Mouse (Mus musculus) C2C12 (cell line): ENCODE results near the gene Traf3ip1.

Experiments used
- CTCF ChIP-seq: IDR thresholded peaks from one replicate; pipeline ENCODE4 v1.5.1; 2011; ENCODE audit not compliant: control insufficient read depth, insufficient read depth, insufficient read length
- MAX ChIP-seq: IDR thresholded peaks from one replicate; pipeline ENCODE4 v1.6.1; 2011; ENCODE audit warnings: mild to moderate bottlenecking, control low read depth
- MYOD1 ChIP-seq: IDR thresholded peaks from one replicate; pipeline ENCODE4 v1.6.1; 2011; ENCODE audit warnings: low read depth; ENCODE audit not compliant: control insufficient read depth, insufficient read length
- MYOG ChIP-seq: IDR thresholded peaks from one replicate; pipeline ENCODE4 v1.6.1; 2011; ENCODE audit not compliant: control insufficient read depth, insufficient read length; ENCODE audit errors: extremely low read depth

DNA sequence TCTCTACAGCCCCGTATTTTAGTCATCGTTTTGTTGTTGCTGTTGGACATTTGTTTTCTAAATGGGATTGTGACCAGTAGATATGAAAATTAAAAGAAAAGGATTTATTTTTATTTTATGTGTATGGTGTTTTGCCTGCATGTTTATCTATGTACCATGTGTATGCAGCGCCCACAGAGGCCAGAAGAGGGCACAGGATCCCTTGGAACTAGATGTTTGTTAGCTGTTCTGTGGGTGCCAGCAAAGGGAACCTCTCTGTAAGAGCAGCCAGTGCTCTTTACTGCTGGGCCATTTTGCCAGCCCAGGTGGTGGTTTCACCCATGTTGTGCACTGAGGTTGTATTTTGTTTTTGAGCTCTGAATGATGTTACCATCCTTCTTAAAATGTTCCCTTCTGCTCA is 79.8 kb downstream of the Traf3ip1 start:
- TF ChIP-seq MYOG (no peak), CTCF (peak; percentile 58), MAX (no peak), MYOD1 (no peak)
